Mouse (Mus musculus): ENCODE data around the gene Prkar1a. TPM values are rescaled to one million over a fixed set of nuclear protein-coding genes. Genes with fewer than 3 reads are reported as not detected.

Prkar1a gene
- total and polyA plus RNA-seq, 3 experiments = 197 to 393 (median 372) TPM

GRCm38 (mm10) chr11:109705336-109706054, 56.3 kb downstream of the Prkar1a start:
- DNase-seq = no peak

- peak; percentile 83 for DNase-seq
Measured at GRCm38 (mm10) chr11:109706055-109706412, 56.8 kb downstream of the Prkar1a start.

GRCm38 (mm10) chr11:109706586-109706985, 57.4 kb downstream of the Prkar1a start:
- no peak for DNase-seq

GRCm38 (mm10) chr11:109707442-109707841, 58.2 kb downstream of the Prkar1a start:
- no peak for DNase-seq

GRCm38 (mm10) chr11:109708786-109709185, 59.6 kb downstream of the Prkar1a start:
- DNase-seq = no peak

GRCm38 (mm10) chr11:109709501-109709900, 60.3 kb downstream of the Prkar1a start:
- DNase-seq = no peak

GRCm38 (mm10) chr11:109714341-109715247, 65.4 kb downstream of the Prkar1a start:
- no peak for DNase-seq

GRCm38 (mm10) chr11:109715311-109715781, 66.1 kb downstream of the Prkar1a start:
- no peak for DNase-seq

- DNase-seq = no peak
Measured at GRCm38 (mm10) chr11:109716981-109717380, 67.8 kb downstream of the Prkar1a start.

- no peak for DNase-seq
Measured at GRCm38 (mm10) chr11:109717448-109717847, 68.2 kb downstream of the Prkar1a start.

- no peak for DNase-seq
Measured at GRCm38 (mm10) chr11:109717966-109718895, 69.0 kb downstream of the Prkar1a start.

Other genes with a start within 250 kb of the Prkar1a start
- gene 9930022D16Rik, start 235.5 kb upstream of the Prkar1a start, total RNA-seq (2021) = not detected
- gene 9930022D16Rik, start 235.5 kb upstream of the Prkar1a start, polyA plus RNA-seq (2012; rRNA removed) = not detected in 2 replicates
- gene Amz2, start 223.5 kb upstream of the Prkar1a start, total RNA-seq (2021) = 10 to 100 TPM; 41.8 to 43.2 TPM
- 13.1 and 17.4 TPM in 2 replicates for gene Amz2, start 223.5 kb upstream of the Prkar1a start, polyA plus RNA-seq (2012; rRNA removed)
- gene Arsg, start 176.0 kb upstream of the Prkar1a start, total RNA-seq (2021) = 1 to 10 TPM; 5.4 TPM
- 4.5 and 4.8 TPM in 2 replicates for gene Arsg, start 176.0 kb upstream of the Prkar1a start, polyA plus RNA-seq (2012; rRNA removed)
- under 1 TPM; 0.66 to 0.78 TPM for gene Slc16a6, start 175.8 kb upstream of the Prkar1a start, total RNA-seq (2021)
- 0.33 and 0.45 TPM in 2 replicates for gene Slc16a6, start 175.8 kb upstream of the Prkar1a start, polyA plus RNA-seq (2012; rRNA removed)
- gene Wipi1, start 37.4 kb upstream of the Prkar1a start, total RNA-seq (2021) = 10 to 100 TPM; 35.4 to 38.6 TPM
- 14.8 and 22.1 TPM in 2 replicates for gene Wipi1, start 37.4 kb upstream of the Prkar1a start, polyA plus RNA-seq (2012; rRNA removed)
- gene Fam20a, start 72.9 kb downstream of the Prkar1a start, total RNA-seq (2021) = 1 to 10 TPM; 3.1 to 4.0 TPM
- 6.3 and 7.0 TPM in 2 replicates for gene Fam20a, start 72.9 kb downstream of the Prkar1a start, polyA plus RNA-seq (2012; rRNA removed)
- not detected for gene 1700012B07Rik, start 178.6 kb downstream of the Prkar1a start, total RNA-seq (2021)
- not detected in 2 replicates for gene 1700012B07Rik, start 178.6 kb downstream of the Prkar1a start, polyA plus RNA-seq (2012; rRNA removed)